Mouse (Mus musculus) cerebellum, postnatal 4 days (tissue): ENCODE data around the gene Map3k5.
A peak's percentile ranks its signal among the peaks of the same experiment; 100 is the strongest.

Experiments
- DNase-seq, 2 experiments: peaks; one replicate each; pipeline ENCODE4 v3.0.0; 2022; ENCODE audit warnings: low spot score in 2 of 2, mixed read lengths in 1 of 2

Gene Map3k5

GRCm38 (mm10) chr10:20056859-20057644 is 122.8 kb downstream of the Map3k5 start:
- DNase-seq: no peak

GRCm38 (mm10) chr10:20058031-20058430 is 123.8 kb downstream of the Map3k5 start:
- no peak for DNase-seq

- no peak for DNase-seq
Measured at GRCm38 (mm10) chr10:20058841-20059240, 124.6 kb downstream of the Map3k5 start.

DNA sequence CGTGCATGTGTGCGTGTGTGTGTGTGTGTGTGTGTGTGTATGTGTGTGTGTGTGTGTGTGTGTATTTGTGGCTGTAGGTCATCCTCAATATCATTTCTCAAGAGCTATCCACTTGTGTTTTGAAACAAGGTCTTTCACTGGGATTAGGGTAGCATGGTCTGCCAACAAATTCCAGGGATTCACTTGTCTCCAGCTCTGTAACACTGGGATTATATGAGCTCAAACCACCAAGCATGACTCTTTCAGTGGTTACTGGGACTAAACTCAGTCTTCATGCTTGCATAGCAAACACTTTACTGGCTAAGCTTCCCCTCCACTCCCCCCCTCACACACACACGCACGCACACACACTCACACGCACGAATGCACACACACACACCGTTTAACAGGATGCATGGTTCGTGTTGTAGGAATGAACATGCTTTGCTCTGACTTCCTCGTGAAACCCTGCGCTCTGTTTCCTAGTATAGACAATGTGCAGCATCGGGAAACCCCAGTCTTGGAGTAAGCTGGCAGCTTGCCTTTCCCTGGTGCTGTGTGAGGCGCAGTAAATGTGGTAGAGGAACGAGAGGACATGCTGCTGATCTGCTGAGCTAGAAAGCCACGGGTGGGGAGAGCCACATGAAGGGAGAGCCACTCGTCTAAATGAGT is 126.2 kb downstream of the Map3k5 start:
- DNase-seq: no peak

GRCm38 (mm10) chr10:20064556-20065207 is 130.4 kb downstream of the Map3k5 start:
- no peak for DNase-seq

DNA sequence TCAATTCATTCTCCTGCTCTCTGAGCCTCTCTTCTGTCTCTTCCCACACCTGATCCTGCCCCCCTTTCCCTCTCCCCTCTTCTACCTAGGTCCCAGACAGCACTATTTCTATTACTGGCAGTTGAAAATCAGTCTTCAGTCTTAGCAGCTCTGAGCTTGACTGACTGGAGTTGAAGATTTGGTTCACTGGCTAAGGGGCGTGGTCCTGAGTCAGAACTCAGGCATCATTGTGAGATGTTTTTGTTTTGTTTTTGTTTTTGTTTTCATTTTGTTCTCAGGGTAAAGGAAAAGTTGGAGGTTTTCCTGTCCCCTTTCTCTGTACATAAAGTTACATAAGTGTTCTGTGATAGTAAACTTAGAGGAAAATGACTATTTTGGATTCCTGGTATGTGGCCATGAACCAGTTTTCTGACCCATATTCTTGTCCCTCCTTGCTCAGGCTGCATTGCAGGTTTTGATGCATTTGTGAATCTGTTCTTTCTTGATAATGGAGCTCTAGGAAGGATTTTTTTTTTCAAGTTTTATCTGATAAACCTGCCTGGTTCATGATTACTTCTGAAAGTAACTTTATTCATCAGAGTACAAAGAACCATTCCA is 131.9 kb downstream of the Map3k5 start:
- DNase-seq: no peak

- DNase-seq: no peak
Measured at GRCm38 (mm10) chr10:20069771-20070460, 135.6 kb downstream of the Map3k5 start.

- DNase-seq: no peak
Measured at GRCm38 (mm10) chr10:20070576-20071109, 136.4 kb downstream of the Map3k5 start.

- no peak for DNase-seq
Measured at GRCm38 (mm10) chr10:20071716-20072115, 137.4 kb downstream of the Map3k5 start.

GRCm38 (mm10) chr10:20073236-20073893 is 139.1 kb downstream of the Map3k5 start:
- DNase-seq: peak; percentile 29 to 64

DNA sequence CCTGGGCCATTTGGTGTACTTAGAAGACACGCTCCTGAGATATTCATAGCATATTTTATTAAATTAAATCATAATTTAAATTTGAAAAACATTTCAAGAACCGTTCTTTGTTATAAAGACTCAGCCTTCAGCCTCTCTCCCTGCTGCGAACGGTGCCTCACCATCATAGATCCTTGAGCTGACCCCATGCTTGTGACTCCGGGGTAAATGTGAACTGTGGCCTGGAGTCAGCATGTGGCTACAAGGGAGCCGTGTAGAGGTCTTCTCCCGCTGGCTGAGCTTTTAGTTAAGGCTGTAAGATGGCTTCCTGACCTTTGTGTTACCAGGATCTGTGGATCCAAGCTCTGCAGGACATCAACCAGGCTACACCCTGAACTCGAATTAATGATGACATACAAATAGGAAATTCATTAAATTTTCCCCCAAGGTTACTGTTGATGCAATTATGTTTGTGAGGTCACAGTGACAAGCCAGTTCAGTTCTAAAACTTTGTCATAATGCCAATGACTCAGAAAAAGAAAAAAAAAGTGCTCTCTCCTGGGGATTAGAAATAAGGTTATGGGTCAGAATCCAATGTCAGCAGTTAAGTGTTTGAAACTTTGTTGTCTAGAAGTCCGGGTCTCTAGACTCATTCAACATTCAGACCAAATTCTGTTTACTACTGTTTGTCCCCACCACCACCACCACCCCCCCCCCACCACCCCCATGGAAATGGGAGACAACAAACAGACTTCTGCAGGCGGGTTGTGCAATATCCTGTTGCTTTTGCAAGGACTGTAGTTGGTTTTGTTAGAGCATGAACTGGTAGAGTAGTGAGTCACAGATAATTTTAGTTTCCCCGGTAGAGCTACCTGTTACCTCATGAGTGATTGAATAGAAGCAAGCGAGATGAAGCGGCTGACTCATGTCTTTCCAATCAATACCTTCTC is 142.5 kb downstream of the Map3k5 start:
- no peak for DNase-seq

- no peak for DNase-seq
Measured at GRCm38 (mm10) chr10:20078350-20078749, 144.1 kb downstream of the Map3k5 start.

- no peak for DNase-seq
Measured at GRCm38 (mm10) chr10:20087841-20088240, 153.6 kb downstream of the Map3k5 start.

DNA sequence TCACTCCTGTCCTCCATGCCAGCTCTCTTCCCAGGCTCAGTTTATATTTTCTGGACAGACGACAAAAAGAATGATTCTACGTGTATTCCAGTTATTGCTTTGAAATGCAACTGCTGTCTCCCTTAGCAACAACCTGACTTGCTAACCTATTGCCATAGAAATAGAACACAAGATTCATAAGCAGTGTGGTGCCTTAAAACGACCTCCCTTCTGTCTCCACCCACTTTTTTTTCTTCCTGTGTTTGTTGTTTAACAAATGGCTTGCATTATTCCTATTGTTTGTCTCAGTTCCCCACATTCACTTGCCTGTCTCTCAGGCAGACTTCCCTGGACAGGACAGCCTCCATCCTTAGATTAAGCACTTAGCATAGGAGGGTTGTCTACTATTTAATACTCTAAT is 154.8 kb downstream of the Map3k5 start:
- DNase-seq: no peak

- no peak for DNase-seq
Measured at GRCm38 (mm10) chr10:20090171-20090570, 155.9 kb downstream of the Map3k5 start.

- DNase-seq: no peak
Measured at GRCm38 (mm10) chr10:20091416-20091815, 157.1 kb downstream of the Map3k5 start.

DNA sequence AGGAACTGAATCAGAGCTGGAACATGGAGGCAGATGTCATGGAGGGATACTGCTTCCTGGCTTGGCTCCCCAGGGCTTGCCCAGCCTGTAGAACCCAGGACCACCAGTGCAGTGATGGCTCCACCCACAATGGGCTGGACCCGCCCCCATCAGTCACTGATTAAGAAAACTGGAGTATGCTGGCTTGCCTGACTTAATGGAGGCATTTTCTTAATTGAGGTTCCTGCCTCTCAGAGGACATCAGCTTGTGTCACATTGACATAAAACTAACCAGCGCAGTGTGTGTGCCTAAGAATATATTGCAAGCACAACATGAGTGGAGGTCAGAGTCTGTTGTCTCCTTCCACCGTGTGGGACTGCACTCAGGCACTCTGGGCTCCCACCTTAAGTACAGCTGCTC is 158.1 kb downstream of the Map3k5 start:
- DNase-seq: no peak

DNA sequence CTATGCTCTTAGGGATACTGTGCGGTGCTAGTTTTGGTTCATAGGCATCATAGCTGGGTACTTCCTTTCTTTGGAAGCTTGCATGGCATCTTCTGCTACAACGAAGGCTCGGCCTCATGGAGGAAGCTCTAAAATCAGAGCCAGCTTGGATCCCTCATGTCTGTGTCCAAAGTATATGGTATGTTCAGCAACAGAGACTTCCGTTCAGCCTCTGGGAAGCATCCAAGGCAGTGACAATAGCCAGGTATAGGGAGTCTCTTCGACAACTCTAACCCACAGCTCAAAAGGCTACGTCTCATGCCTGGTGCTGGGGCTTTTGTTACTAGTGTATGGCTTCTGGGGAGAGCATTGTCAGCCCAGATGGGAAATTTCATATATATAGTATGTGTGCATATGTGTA is 167.2 kb downstream of the Map3k5 start:
- no peak for DNase-seq

DNA sequence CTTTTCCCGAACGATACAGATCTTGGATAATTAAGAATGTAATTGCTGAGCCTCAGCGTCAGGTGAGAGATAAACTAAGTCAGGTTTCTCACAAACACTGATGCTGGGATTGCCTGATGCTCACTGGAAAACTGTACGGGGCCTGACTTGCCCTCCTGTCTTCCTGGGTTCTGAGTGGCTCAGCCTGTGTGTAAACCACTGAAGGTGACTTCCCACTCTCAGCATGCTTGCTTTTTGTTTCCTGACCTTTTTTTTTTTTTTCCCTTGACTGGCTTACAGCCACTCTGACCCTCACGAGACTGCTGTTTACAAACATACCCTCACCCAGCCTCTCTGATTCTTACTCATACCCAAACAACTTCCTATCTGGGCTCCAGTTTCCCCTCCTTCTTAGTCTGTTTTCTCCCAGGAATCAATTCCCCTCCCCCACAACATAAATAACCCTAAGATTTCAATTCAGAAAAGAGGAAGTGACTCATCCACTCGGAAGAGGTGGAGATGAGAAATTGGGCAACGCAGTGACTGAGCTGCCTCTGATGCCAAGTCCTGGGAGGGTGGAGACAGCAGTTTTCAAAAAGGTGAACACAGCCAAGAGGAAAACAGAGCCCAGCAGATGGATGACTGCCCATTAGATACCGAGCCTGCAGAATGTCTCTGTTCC is 170.1 kb downstream of the Map3k5 start:
- DNase-seq: no peak
